Mouse (Mus musculus) spleen, adult 2 months (tissue): ENCODE measurements at regions not wholly inside any gene's neighbourhood (a gene's known extent, or its start where the extent isn't known, plus 50 kb on each side); places are given as distances from the start of the nearest gene placed in this dataset.
A peak's percentile ranks its signal among the peaks of the same experiment; 100 is the strongest.

Source experiments
- DNase-seq, 2 experiments: peaks; one replicate each; pipeline versions ENCODE4 v3.0.0 to v3.0.0-alpha.2; 2012 to 2021; ENCODE audit warnings: low spot score in 2 of 2, low read depth in 1 of 2
- H3K27ac ChIP-seq: fragments of 200-500 bp; 2 replicates; pipeline ENCODE4 v1.5.1; 2012; ENCODE audit warnings: low read length, inconsistent platforms; ENCODE audit not compliant: insufficient read depth
- H3K27me3 ChIP-seq: fragments of 200-500 bp; 2 replicates; pipeline ENCODE4 v1.6.1; 2012; ENCODE audit warnings: mild to moderate bottlenecking, moderate library complexity, low read length, inconsistent platforms; ENCODE audit not compliant: control insufficient read depth, insufficient read depth
- H3K36me3 ChIP-seq: fragments of 200-500 bp; 2 replicates; pipeline ENCODE4 v1.6.1; 2012; ENCODE audit warnings: mild to moderate bottlenecking, low read length, inconsistent platforms; ENCODE audit not compliant: control insufficient read depth, insufficient read depth
- H3K4me1 ChIP-seq: fragments of 200-500 bp; 2 replicates; pipeline ENCODE4 v1.6.1; 2011; ENCODE audit warnings: inconsistent platforms; ENCODE audit not compliant: control insufficient read depth, insufficient read depth, insufficient read length
- H3K4me3 ChIP-seq: fragments of 200-500 bp; 2 replicates; pipeline ENCODE4 v1.5.1; 2011; ENCODE audit warnings: mild to moderate bottlenecking, inconsistent platforms; ENCODE audit not compliant: insufficient read depth, insufficient read length; ENCODE audit errors: extremely low read depth
- CTCF ChIP-seq: fragments of 200-500 bp; IDR thresholded peaks from 2 replicates; pipeline ENCODE4 v1.5.1; 2011; ENCODE audit warnings: mild to moderate bottlenecking, inconsistent platforms; ENCODE audit not compliant: insufficient read depth, insufficient read length, insufficient replicate concordance; ENCODE audit errors: extremely low read depth
- POLR2A ChIP-seq: fragments of 200-500 bp; IDR thresholded peaks from 2 replicates; pipeline ENCODE4 v1.6.1; 2011; ENCODE audit warnings: low read depth, low read length, inconsistent platforms
- WGBS: fragments of 180-500 bp; shearing (Covaris S2); methylation state at CpG from one replicate; pipeline ENCODE4 v1.1.7; 2018; 5-methylcytosine and 5-hydroxymethylcytosine counted together

DNA sequence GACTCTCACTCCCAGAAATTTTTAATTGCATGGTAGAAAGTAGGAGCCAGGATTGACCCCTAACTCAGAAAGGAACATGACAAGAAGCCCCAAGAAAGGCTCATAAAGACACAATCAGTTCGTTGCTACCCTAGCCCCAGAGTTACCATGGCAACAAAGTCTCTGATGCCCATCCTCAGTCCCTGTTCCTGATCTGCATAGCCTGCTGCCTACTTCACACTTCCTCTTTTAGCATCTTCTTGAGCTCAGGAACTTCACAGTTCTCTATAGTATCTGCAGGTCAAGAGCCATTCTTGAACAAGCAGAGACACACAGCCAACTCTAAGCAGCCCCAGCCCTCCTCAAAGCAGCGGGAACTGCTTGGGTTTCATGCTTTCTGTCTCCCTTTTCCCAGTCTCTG is 74.2 kb downstream of the Pttg1 start:
- DNase-seq: peak in 1 of 2 experiments; percentile 31
- 41% methylated on average over 2 of the region's 2 CpGs for WGBS
- no peak overlapping the region for H3K27ac ChIP-seq
- no peak for TF ChIP-seq POLR2A
- no peak for TF ChIP-seq CTCF
- H3K4me3 ChIP-seq: no peak overlapping the region
- no peaks in the 10 kb centered on the region for H3K27me3 ChIP-seq
- H3K4me1 ChIP-seq: peaks cover 11% of the 10 kb centered on the region; the same call in 1 of the 2 replicates
- H3K36me3 ChIP-seq: no peaks in the 10 kb centered on the region

DNA sequence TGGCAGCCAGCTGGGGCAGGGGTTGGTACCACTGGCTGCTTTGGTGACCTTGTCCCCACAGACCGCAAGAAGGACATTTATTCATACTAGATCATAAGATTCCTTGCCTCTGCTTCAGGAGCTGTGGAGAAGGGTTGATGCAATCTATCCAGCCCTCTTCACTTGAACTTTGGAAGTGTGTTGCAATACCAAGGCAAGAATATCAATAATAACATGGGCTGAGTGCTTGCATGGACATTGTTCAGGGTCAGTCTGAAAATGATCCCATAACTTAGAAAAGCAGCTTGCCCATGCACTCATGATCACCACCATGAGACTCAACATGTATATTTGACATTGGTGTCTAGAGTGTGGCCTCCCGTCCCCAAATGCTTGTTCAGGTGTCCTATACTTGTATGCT is 74.7 kb downstream of the Pttg1 start:
- WGBS: 92% methylated on average over 2 of the region's 2 CpGs
- no peak for TF ChIP-seq CTCF
- TF ChIP-seq POLR2A: no peak
- H3K4me3 ChIP-seq: no peak overlapping the region
- no peak overlapping the region for H3K27ac ChIP-seq
- H3K36me3 ChIP-seq: no peaks in the 10 kb centered on the region
- no peaks in the 10 kb centered on the region for H3K27me3 ChIP-seq
- DNase-seq: no peak
- peaks cover 11% of the 10 kb centered on the region; the same call in 1 of the 2 replicates for H3K4me1 ChIP-seq

DNA sequence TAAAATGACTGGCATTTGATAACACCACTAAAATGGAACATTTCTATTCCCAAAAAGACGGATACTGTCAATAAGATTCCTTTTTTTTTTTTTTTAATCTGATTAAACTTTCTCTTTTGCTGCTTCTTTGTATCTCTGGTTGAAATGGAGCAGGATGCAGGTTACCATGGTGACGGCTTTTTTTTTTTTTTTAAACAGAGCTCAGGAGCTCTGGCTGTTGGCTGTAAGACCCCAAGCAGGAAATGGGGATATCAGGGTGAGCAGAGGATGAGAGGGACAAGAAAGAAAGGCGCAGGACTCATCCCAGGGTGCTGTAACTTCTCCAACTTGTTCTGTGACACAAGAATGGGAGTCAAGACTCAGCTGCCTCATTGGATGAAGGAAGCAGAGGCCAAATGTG is 75.8 kb downstream of the Pttg1 start:
- TF ChIP-seq POLR2A: no peak
- TF ChIP-seq CTCF: no peak
- Histone ChIP-seq H3K4me1 (peaks cover 11% of the 10 kb centered on the region; the same call in 1 of the 2 replicates), H3K4me3 (no peak overlapping the region), H3K27ac (no peak overlapping the region), H3K27me3 (no peaks in the 10 kb centered on the region), H3K36me3 (no peaks in the 10 kb centered on the region)
- WGBS: 85% methylated on average over 3 of the region's 3 CpGs
- DNase-seq: no peak

DNA sequence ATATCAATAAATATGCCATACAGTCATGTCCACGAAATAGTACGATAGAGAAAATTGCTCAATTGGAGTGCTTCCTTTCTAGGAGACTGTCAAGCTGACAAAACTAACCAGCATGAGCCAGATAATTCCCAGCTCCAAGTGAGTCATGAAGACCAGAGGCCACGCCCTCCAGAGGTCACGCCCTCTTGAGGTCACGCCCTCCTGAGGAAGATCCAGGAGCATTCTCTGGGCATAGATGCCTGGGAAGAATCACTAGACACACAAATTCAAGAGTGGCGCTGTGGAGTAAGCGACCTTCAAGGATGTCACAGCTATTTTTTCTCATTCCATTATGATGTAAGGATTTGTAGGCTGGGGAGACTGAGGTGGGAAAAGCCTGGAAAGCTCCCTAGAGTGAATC is 76.5 kb downstream of the Pttg1 start:
- no peaks in the 10 kb centered on the region for H3K36me3 ChIP-seq
- TF ChIP-seq POLR2A (no peak), CTCF (no peak)
- H3K27ac ChIP-seq: no peak overlapping the region
- no peaks in the 10 kb centered on the region for H3K27me3 ChIP-seq
- no peak overlapping the region for H3K4me3 ChIP-seq
- no peak for DNase-seq
- peaks cover 11% of the 10 kb centered on the region; the same call in 1 of the 2 replicates for H3K4me1 ChIP-seq
- 80% methylated on average over 7 of the region's 7 CpGs for WGBS

DNA sequence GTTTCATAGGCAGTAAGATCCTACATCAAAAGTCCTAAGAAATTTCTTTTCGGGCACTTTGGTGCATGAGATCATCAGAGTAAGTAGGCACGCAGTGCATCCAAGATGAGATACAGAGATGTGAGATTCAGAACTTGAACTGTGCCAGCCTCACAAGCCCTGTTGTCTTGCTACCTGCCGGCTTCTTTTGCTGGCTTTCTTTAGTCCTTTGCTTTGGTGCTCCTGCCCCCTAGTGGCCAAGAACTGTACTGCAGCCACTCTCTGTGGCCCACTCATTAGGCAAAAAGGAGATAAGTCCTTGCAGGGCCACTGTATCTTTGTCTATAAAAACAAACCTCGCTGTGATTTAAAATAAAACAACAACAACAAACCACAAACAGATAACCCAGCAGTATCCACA is 77.5 kb downstream of the Pttg1 start:
- TF ChIP-seq CTCF: peak; percentile 89; the same call in 1 of the 2 replicates
- no peak for TF ChIP-seq POLR2A
- H3K27ac ChIP-seq: no peak overlapping the region
- no peaks in the 10 kb centered on the region for H3K27me3 ChIP-seq
- H3K4me1 ChIP-seq: peaks cover 7% of the 10 kb centered on the region; the same call in 1 of the 2 replicates
- 23% methylated on average over 4 of the region's 4 CpGs for WGBS
- peak; percentile 42 to 75 for DNase-seq
- no peaks in the 10 kb centered on the region for H3K36me3 ChIP-seq
- H3K4me3 ChIP-seq: no peak overlapping the region

DNA sequence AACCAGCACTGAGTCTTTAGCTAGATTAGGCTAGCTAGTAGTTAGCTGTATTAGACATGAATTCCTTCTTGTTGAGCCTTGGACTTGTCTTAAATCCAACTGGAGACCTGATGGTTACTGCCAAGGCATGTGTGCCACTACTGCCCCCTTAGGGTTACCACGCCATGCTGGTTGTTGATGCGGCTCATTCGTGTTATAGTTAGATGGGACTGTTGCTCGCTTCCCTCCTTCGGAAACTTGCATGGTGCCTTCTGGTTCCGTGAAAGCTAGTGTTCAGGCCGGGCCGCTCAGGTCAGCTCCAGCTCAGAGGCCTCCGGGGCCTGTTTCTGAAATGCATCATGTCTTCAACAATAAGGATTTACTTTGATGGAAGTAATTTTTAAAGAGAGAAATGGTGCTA is 79.6 kb downstream of the Pttg1 start:
- WGBS: 91% methylated on average over 9 of the region's 9 CpGs
- Histone ChIP-seq H3K27ac (no peak overlapping the region), H3K4me1 (no peaks in the 10 kb centered on the region; the same call in 1 of the 2 replicates), H3K36me3 (no peaks in the 10 kb centered on the region), H3K4me3 (no peak overlapping the region), H3K27me3 (no peaks in the 10 kb centered on the region)
- TF ChIP-seq CTCF (no peak), POLR2A (no peak)
- DNase-seq: no peak

DNA sequence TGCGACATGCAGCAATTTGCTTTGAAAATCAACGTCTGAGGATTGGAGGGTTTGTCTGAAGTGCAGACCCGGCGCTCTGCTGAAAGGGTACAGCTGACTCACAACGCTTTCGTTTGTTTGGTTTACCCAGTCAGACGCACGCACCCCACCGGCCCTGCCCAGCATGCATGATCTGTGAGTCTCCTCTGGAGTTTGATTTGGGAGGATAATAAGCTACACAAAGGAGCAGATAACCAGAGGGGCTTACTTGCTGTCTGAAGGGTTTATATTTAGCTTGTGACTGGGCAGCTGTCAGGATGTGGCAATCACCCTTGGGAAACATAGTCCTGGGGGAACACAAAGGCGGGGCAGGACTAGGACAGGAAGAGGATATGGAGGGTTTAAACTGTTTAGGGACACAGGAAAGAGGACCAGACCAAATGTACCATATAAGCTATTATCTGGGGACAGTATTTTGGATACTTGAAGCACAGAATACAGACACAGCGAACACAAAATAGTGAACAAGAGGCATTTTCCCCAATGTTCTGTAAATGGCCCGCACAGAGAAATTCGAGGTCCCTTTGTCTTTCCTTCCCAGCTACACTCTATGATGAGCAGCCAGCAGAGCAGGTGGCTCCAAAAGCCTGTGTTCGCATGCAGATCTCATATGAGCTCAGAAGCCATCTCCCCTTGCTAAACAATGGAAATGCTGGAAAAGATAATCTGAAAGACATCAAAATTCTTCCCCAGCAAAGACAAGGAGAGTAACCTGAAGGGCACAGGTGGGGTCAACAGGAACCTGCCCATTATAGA is 81.1 kb downstream of the Pttg1 start:
- Histone ChIP-seq H3K27ac (no peak overlapping the region), H3K4me3 (no peak overlapping the region), H3K4me1 (no peaks in the 10 kb centered on the region; the same call in 1 of the 2 replicates), H3K27me3 (no peaks in the 10 kb centered on the region), H3K36me3 (no peaks in the 10 kb centered on the region)
- DNase-seq: no peak
- 23% methylated on average over 14 of the region's 14 CpGs for WGBS
- TF ChIP-seq CTCF (no peak), POLR2A (no peak)
